Mouse (Mus musculus) liver, adult 2 months (tissue): ENCODE results near the gene Nfia. TPM values are rescaled to one million over a fixed set of nuclear protein-coding genes. Genes with fewer than 3 reads are reported as not detected.

ENCODE experiments used
- DNase-seq: peaks from one replicate; pipeline ENCODE4 v3.0.0-alpha.2; 2011; ENCODE audit warnings: low read depth, low spot score; ENCODE audit errors: extremely low read depth
- H3K27ac ChIP-seq: fragments of 200-500 bp; replicated peaks from 2 replicates; pipeline ENCODE4 v1.5.1; 2012; ENCODE audit warnings: low read depth, mild to moderate bottlenecking, control low read depth, inconsistent platforms, low read length; ENCODE audit not compliant: insufficient read depth
- H3K27me3 ChIP-seq: fragments of 200-500 bp; 2 replicates; pipeline ENCODE4 v1.6.1; 2012; ENCODE audit warnings: mild to moderate bottlenecking, moderate library complexity, low read length, inconsistent platforms; ENCODE audit not compliant: control insufficient read depth, insufficient read depth
- H3K36me3 ChIP-seq: fragments of 200-500 bp; 2 replicates; pipeline ENCODE4 v1.6.1; 2012; ENCODE audit warnings: low read length, inconsistent platforms; ENCODE audit not compliant: control insufficient read depth, insufficient read depth
- H3K4me1 ChIP-seq: fragments of 200-500 bp; 2 replicates; pipeline ENCODE4 v1.6.1; 2011; ENCODE audit warnings: low read length; ENCODE audit not compliant: control insufficient read depth, insufficient read depth
- H3K4me3 ChIP-seq: fragments of 200-500 bp; 2 replicates; pipeline ENCODE4 v1.5.1; 2011; ENCODE audit warnings: low read depth, mild to moderate bottlenecking, control low read depth, low read length, moderate library complexity; ENCODE audit not compliant: insufficient read depth
- H3K79me2 ChIP-seq: fragments of 200-500 bp; 2 replicates; pipeline ENCODE4 v1.6.1; 2012; ENCODE audit warnings: inconsistent platforms, mild to moderate bottlenecking, low read length, moderate library complexity; ENCODE audit not compliant: control insufficient read depth, insufficient read depth
- H3K9ac ChIP-seq: fragments of 200-500 bp; 2 replicates; pipeline ENCODE4 v1.6.1; 2012; ENCODE audit warnings: low read depth, mild to moderate bottlenecking, control low read depth, inconsistent platforms, low read length
- CTCF ChIP-seq: fragments of 200-500 bp; IDR thresholded peaks from 2 replicates; pipeline ENCODE4 v1.5.1; 2011; ENCODE audit warnings: low read depth, low read length, control low read depth
- POLR2A ChIP-seq: fragments of 200-500 bp; IDR thresholded peaks from 2 replicates; pipeline ENCODE4 v1.6.1; 2011; ENCODE audit warnings: low read length, control low read depth; ENCODE audit not compliant: insufficient read depth; ENCODE audit errors: extremely low read depth
- WGBS: fragments of 180-500 bp; shearing (Covaris S2); methylation state at CpG from one replicate; pipeline ENCODE4 v1.1.7; 2018; 5-methylcytosine and 5-hydroxymethylcytosine counted together
- polyA plus RNA-seq: library from polyadenylated mRNA; depleted of rRNA; stranded (reverse); fragments of >200 nt; gene quantifications from 2 replicates; pipeline ENCODE4 v1.2.3, GENCODE M21; 2012
- total RNA-seq: library from RNA; depleted of rRNA; stranded (reverse); fragments of >200 nt; gene quantifications from 2 replicates; pipeline ENCODE4 v1.2.3, GENCODE M21; 2014

Nfia gene
- total and polyA plus RNA-seq, 2 experiments = 12.5 to 32.2 TPM

- no peak overlapping the region for H3K4me3 ChIP-seq
- no peak overlapping the region for H3K9ac ChIP-seq
- H3K79me2 ChIP-seq = no peaks in the 10 kb centered on the region
- DNase-seq = no peak
- no peaks in the 10 kb centered on the region for H3K27me3 ChIP-seq
- TF ChIP-seq POLR2A = no peak
- no peak for TF ChIP-seq CTCF
- H3K27ac ChIP-seq = no peak overlapping the region
- H3K36me3 ChIP-seq = peaks cover 9% of the 10 kb centered on the region
- H3K4me1 ChIP-seq = peaks cover 2% of the 10 kb centered on the region
- 93% methylated on average over 4 of the region's 4 CpGs for WGBS
Observed at GRCm38 (mm10) chr4:98109911-98110310, 337.4 kb downstream of the Nfia start.

DNA sequence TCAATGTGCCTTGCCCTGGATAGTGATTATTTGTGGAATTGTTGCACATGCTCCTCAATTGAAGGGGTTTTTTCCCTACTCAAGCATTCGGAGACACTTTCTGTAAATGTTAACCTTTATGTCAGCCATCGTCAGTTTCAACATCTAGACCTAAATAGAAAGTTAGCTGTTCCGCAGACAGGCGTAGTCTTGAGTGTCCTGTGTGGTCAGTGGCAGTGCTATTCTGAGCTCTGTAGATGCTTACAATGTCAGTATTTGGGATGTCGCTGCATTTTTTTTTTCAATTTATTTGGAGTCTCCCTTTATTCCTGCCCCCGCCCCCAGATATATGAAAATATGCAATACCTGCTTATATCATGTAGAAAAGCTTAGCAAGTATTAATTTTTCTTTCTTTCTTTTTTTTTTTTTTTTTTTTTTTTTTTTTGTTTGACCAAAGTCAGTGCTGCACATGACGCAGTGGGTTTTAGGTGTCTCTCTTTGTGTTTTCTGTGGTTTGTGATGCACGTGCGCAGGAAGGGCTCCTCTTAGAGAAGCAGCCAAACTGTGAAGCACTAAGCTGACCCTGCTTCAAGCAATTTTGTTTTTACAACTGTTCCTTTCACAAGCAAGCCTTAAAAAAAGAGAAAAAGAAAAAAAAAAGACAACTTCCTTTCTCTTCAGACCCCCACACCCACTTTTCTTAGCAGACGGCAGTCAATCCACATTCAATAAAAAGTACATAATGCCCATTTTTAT is 340.9 kb downstream of the Nfia start:
- Histone ChIP-seq H3K79me2 (no peaks in the 10 kb centered on the region), H3K27ac (no peak overlapping the region), H3K27me3 (no peaks in the 10 kb centered on the region), H3K9ac (no peak overlapping the region), H3K4me1 (no peaks in the 10 kb centered on the region), H3K4me3 (no peak overlapping the region), H3K36me3 (peaks cover 11% of the 10 kb centered on the region)
- TF ChIP-seq POLR2A (no peak), CTCF (no peak)
- no peak for DNase-seq
- 95% methylated on average over 10 of the region's 10 CpGs for WGBS

- H3K9ac ChIP-seq = no peak overlapping the region
- 80% methylated on average over 2 of the region's 2 CpGs for WGBS
- no peak for DNase-seq
- H3K27ac ChIP-seq = no peak overlapping the region
- H3K4me3 ChIP-seq = no peak overlapping the region
- no peaks in the 10 kb centered on the region for H3K79me2 ChIP-seq
- H3K36me3 ChIP-seq = peaks cover 11% of the 10 kb centered on the region
- TF ChIP-seq POLR2A (no peak), CTCF (no peak)
- H3K4me1 ChIP-seq = no peaks in the 10 kb centered on the region
- no peaks in the 10 kb centered on the region for H3K27me3 ChIP-seq
Observed at GRCm38 (mm10) chr4:98114966-98115365, 342.4 kb downstream of the Nfia start.

DNA sequence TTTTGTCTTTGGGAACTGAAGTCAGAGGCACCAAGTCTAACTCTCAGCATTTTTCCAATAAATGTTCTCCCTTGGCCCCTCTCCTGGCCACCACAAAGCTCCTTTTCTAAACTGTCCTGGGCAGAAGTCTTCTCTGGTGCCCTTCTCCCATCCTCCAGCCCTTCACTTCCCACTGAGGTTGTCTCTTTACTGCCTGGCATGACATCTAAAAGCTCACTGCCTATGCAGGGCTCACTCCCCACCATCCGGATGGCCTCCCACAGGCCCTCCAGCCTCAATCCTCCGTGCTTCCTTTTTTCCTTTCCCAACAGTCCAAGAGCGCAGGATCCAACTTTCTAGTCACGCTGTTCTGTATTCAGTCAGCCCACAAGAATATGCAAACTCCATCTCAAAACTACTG is 342.9 kb downstream of the Nfia start:
- DNase-seq = no peak

GRCm38 (mm10) chr4:98116046-98116445 is 343.5 kb downstream of the Nfia start:
- no peaks in the 10 kb centered on the region; the same call in 1 of the 2 replicates for H3K4me1 ChIP-seq
- no peak overlapping the region for H3K9ac ChIP-seq
- no peaks in the 10 kb centered on the region for H3K79me2 ChIP-seq
- WGBS = 97% methylated on average over 7 of the region's 7 CpGs
- DNase-seq = no peak
- no peaks in the 10 kb centered on the region for H3K27me3 ChIP-seq
- no peak overlapping the region for H3K27ac ChIP-seq
- no peak for TF ChIP-seq CTCF
- no peak for TF ChIP-seq POLR2A
- H3K36me3 ChIP-seq = peaks cover 11% of the 10 kb centered on the region
- no peak overlapping the region for H3K4me3 ChIP-seq

More for the DNA sequence above, 342.9 kb downstream of the Nfia start:
- WGBS = 94% methylated on average over 4 of the region's 4 CpGs
- Histone ChIP-seq H3K4me1 (no peaks in the 10 kb centered on the region), H3K27me3 (no peaks in the 10 kb centered on the region), H3K36me3 (peaks cover 11% of the 10 kb centered on the region), H3K4me3 (no peak overlapping the region), H3K27ac (no peak overlapping the region), H3K9ac (no peak overlapping the region), H3K79me2 (no peaks in the 10 kb centered on the region)
- TF ChIP-seq POLR2A = no peak
- no peak for TF ChIP-seq CTCF

- H3K27me3 ChIP-seq = no peaks in the 10 kb centered on the region
- H3K9ac ChIP-seq = no peak overlapping the region
- WGBS = 83% methylated on average over 3 of the region's 3 CpGs
- no peak overlapping the region for H3K4me3 ChIP-seq
- H3K36me3 ChIP-seq = peaks cover 5% of the 10 kb centered on the region
- no peak overlapping the region for H3K27ac ChIP-seq
- no peak for TF ChIP-seq POLR2A
- TF ChIP-seq CTCF = no peak
- no peaks in the 10 kb centered on the region; the same call in 1 of the 2 replicates for H3K4me1 ChIP-seq
- H3K79me2 ChIP-seq = no peaks in the 10 kb centered on the region
- DNase-seq = no peak
Observed at GRCm38 (mm10) chr4:98118126-98118525, 345.6 kb downstream of the Nfia start.
